Mouse (Mus musculus): ENCODE measurements at regions not wholly inside any gene's neighbourhood (a gene's known extent, or its start where the extent isn't known, plus 50 kb on each side); places are given as distances from the start of the nearest gene placed in this dataset.
A peak's percentile ranks its signal among the peaks of the same experiment; 100 is the strongest.

- DNase-seq (ENCODE audit: low spot score in 2 of 2), result no peak
Observed at GRCm38 (mm10) chr10:98837289-98838181, 76.7 kb upstream of the Atp2b1 start.

GRCm38 (mm10) chr10:98838926-98839679 lies 75.1 kb upstream of the Atp2b1 start:
- no peak for DNase-seq (ENCODE audit: low spot score in 2 of 2)

GRCm38 (mm10) chr10:98839963-98840362 lies 74.2 kb upstream of the Atp2b1 start:
- peak in 1 of 2 experiments; percentile 11 for DNase-seq (ENCODE audit: low spot score in 2 of 2)

GRCm38 (mm10) chr10:98840411-98840810 lies 73.8 kb upstream of the Atp2b1 start:
- DNase-seq (ENCODE audit: low spot score in 2 of 2), result no peak

GRCm38 (mm10) chr10:98840957-98841831 lies 73.0 kb upstream of the Atp2b1 start:
- no peak for DNase-seq (ENCODE audit: low spot score in 2 of 2)

GRCm38 (mm10) chr10:98841860-98842259 lies 72.3 kb upstream of the Atp2b1 start:
- no peak for DNase-seq (ENCODE audit: low spot score in 2 of 2)

GRCm38 (mm10) chr10:98842721-98843120 lies 71.5 kb upstream of the Atp2b1 start:
- DNase-seq (ENCODE audit: low spot score in 2 of 2), result no peak

- DNase-seq (ENCODE audit: low spot score in 2 of 2), result no peak
Observed at GRCm38 (mm10) chr10:98849851-98850250, 64.4 kb upstream of the Atp2b1 start.

GRCm38 (mm10) chr10:98857395-98857794 lies 56.8 kb upstream of the Atp2b1 start:
- DNase-seq (ENCODE audit: low spot score in 2 of 2), result peak; percentile 16 to 17

- DNase-seq (ENCODE audit: low spot score in 2 of 2), result no peak
Observed at GRCm38 (mm10) chr10:98861521-98861920, 52.7 kb upstream of the Atp2b1 start.

GRCm38 (mm10) chr10:98862712-98863111 lies 51.5 kb upstream of the Atp2b1 start:
- DNase-seq (ENCODE audit: low spot score in 2 of 2), result no peak

- no peak for DNase-seq (ENCODE audit: low spot score in 2 of 2)
Observed at GRCm38 (mm10) chr10:98864384-98864783, 49.8 kb upstream of the Atp2b1 start.

Measured in gastrocnemius, adult 8-10 months (tissue).